Mouse (Mus musculus) cerebellum, adult 11 months (tissue): ENCODE results near the gene Trim69.
A peak's percentile ranks its signal among the peaks of the same experiment; 100 is the strongest.

ENCODE experiments used
- DNase-seq: peaks from one replicate; pipeline ENCODE4 v3.0.0; 2022

The Trim69 gene

DNA sequence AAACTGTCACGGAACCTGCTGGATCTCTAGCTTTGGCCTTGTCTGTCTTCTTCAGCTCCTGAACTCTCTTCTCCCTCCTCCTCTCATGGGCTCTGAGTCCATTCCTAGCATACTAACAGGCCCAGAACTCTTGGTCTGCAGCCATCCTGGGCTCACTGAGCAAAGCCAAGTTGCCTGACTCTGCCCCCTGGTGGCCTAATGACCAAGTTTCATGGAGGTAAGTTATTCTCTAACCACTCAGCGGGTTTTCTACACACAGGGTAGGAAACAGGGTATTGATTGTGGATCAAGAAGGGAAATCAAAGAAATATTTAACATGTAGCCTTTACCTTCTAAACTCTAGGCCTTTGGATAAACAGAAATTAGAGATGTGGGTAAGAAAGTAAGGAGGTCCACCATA, at the start of gene Trim69:
Trim69 (plus strand) TSS at position 21 of the 400 bp plus-strand sequence.
- DNase-seq, result peak; percentile 65

DNA sequence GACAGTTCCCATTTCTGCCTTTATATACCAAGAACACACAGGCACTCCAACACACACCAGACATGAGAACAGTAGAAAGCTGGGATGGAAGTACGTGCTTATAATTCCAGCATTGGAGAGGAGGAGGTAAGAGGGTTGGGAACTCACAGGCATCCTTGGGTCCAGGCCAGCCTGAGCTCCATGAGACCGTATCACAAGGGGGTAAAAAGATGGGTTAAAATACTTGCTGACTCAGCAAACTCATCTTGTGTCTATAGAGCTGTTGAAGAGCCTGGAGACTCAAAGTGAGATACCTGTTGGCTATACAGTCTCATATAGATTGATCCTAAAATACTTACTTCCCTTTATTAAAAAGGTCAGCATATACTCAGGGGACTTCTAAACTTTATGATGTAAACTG, 43.6 kb upstream of the Trim69 start:
- peak; percentile 5 for DNase-seq

DNA sequence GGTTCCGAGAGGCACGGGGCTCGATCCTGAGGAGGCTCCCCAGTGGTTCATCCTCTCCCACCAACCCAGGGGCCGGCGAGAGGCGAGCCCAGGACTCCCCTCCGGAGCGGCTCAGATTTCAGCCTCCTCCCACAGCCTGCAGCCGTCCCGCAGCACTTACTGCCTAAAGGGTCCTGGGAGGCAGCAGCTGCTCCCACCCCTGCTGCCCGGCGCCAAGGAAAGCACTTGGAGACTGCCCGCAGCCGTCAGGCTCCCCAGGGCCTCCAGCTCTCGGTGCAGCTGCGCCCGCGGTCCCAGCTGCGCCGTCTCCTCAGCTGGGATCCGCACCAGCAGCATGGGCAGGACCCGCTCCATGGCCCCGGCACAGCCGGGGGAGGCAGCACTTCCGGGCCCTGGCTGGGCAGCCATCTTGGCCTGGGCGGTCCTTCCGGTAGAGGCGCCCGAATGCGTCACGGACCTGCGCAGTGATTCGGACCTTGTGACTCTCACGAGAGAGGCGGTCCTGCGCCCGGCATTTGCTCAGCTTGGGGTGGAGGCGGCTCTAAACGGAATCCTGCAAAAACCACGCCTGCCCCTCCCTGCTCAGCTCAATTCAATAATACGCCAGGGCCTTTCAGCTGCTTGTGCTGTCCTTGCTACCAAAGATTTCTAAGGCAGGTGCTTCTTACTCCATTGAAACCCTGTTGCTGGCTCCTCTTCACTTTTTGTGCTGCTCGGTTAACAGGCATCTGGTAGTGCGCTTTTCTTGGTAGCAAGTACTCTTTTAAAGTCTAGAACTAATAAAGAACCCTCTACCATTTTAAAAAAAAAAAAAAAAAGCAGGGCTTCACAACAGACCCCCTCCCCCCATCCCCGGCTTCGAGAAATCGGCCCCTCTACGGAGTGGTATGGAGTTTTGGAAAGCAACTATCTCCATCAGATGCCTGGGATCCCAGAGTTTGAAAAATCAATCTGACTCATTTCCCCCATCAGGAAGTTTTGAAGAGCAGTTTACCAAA, 42.2 kb upstream of the Trim69 start, which contains the start of gene Spg11:
Spg11 (minus strand) TSS at position 426 of the 998 bp plus-strand sequence.
- peak; percentile 96 for DNase-seq

DNA sequence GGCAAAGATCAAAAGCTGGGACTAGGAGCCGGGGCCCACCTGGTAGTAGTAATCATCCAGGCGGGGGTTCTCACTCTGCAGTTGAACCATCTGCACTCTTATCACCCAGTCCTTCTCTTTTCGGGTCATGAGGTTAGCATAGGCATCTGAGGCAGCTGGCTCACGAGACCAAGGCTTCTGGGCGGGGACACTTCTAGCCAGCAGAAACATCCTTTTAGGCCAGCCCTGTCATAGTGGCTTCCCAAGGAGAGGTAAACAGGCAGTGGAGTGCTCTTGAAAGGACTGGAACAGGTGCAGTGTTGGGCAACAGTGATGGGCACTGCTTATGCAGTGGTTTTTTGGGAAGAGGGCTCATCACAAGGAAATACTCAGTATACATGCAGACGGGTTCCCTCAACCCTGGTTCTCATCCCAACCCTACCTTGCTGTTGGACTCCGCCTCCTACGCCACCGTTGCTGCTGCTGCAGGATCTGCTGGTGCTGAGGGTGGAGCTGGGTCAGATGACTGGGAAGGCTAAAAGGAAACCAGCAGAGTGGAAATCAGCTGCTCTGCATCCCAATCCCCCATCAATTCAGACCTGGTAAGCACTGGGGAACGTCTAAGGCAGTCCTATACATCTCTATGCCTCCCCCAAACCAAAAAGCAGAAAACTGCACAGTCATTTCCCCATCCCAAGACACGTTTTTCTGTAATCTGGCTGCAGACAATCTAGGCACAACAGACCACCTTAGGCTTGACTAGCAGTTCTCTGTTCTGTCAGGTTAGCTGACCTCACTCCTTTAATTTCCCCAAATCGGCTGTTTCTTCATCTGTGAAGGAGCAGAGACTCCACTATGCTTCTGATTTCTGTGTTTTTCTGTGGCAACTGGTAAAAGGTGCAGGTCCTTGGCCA, 34.6 kb upstream of the Trim69 start:
- no peak for DNase-seq

DNA sequence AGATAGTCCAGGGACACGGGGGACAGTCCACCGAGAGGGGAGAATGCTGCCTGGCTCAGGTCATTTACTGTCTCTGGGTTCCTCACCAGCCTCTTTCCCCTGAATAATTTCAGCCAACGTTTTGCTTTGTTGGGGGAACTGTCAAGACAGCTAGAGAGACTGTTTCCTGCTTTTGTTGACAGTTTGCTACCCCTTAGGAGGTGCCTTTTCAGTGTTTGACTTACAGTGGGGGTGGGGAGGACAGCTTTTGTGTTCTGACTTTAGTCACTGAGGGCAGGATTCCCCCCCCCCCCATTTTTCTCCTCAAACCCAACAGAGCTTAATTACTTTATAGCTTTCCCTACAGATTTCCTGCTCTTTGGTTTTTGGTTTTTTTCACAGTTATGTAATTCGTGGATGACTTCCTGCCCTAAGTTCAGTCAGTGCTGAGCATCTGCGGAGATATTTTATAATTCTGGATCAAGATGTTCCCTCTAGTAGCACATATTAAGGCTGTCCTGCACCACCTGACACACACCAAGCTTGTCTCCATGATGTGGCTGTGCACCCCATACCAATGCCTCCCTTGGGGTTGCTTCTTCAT, 33.6 kb upstream of the Trim69 start:
- no peak for DNase-seq

DNA sequence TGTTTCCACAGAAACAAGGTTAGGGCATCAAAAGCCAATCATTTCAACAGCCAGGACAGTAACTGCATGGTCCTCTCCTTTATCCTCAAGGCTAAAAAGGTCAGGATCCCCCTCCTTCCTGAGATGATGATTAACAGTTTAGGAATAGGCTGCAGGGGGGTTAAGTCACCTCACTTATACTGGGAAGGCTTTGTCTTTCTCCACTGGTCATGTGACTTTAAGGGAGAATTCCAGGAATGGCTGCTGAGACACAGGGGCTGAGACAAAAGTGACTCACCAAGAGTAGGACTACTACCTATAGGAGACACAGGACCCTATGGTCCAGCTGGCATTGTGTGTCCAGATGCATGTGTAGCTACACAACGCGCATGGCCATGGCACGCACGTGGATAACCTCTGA, 32.9 kb upstream of the Trim69 start:
- no peak for DNase-seq

DNA sequence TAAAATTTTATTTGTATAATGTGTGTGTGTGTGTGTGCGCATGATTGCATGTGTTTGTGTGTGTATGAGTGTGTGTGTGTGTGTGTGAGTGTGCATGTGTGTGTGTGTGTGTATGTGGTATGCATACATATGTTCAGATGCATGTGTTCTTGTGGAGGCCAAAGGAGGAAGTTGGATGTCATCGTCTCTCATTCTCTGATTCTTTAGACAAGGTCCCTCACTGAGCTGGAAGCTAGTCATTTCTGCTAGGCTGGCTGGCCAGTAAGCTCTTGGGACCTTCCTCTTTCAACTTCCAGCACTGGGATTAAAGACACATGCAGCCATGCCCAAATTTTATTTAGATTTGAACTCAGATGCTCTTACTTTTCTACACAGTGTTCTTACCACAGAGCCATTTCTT, 28.4 kb upstream of the Trim69 start:
- no peak for DNase-seq

DNA sequence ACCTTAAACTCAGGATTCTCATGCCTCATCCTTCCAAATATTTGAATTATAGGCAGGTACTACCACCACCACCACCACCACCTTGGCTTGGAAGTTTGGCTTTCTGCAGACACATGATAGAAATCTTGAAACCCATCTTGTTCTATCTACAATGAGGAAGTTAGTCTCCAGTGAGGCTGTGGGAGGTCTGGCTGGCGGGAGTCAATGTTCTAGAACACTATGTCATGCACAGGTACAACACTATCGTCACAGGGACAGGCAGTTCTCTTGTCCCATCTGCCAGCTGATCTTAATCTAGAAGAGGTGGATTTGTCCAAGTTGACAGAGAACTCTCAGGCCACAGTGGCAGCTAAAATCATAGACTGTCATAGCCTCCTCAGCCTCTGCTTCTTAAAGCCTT, 27.9 kb upstream of the Trim69 start:
- DNase-seq, result no peak

DNA sequence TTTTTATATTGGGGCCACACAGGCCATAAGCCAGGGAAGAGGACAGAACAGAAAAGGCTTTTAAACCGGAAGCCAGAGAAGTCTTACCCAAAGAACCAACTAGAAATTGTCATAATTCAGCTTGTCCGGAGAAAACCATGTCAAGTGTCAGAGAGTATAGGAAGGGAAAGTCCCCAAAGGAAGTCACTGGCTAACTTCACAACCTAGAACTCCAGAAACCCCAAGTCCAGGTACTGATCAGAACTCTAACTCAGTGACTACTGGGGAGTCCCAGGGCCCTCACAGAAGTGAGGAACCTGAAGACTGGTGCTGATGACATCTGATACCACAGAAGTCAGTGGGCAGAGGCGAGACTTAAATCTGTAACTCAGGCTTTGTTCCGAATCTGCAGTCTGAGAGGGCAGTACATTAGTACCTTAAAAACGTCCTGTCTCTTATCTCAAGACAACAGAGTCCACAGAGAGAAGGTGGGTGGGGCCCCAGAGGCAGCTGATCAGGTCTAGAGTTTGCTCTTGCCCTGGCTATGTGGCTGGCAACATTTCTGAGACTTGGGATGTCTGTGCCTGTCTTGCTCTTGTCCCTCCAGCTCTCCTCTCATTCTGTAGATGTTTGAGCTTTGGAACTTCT, 22.5 kb upstream of the Trim69 start:
- no peak for DNase-seq

DNA sequence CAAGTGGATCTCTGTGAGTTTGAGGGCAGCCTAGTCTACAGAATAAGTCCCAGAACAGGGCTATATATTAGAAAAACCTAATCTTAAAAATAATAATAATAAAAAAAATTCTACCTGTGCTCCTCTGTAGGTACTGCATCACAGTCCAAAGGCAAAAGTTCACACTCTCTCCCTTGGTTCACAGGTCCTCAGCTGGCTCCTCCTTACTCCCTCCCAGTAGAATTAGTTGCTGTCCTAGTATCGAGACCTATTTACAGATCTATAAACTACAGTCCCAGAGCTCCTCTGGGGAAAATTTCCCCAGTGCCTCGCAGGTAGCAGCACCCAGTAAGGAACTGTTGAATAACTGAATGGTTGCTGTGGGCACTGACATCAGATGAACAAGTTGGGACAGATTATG, 19.7 kb upstream of the Trim69 start:
- DNase-seq, result no peak

DNA sequence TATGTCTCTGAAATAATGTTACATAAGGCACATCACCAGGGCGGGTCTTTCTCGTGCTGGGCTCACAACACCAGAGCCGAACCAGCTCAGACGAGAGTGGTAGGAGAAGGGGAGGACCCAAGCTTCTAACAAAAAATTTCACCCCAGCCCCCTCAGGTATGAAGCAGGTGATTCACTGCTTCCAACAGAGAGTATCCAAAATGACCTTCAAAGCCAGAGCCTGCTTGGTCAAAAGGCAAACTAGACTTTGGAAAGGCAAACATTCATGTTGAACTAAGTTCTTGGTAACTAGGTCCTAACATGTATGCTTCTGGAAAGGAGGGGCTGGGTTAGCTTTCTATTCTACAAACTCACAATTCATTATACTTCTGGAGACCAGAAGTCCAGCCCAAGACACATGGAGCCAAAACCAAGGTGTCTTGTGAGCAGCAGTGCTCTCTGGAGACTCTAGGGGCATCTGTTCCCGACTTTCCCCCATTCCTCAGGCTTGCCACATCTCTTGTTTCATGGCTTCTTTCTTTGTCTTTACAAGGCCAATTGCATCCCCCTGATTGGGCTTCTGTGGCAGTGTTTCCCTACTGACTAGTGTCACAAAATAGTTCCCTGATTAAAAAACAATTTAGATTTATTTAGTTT, 19.1 kb upstream of the Trim69 start:
- no peak for DNase-seq

DNA sequence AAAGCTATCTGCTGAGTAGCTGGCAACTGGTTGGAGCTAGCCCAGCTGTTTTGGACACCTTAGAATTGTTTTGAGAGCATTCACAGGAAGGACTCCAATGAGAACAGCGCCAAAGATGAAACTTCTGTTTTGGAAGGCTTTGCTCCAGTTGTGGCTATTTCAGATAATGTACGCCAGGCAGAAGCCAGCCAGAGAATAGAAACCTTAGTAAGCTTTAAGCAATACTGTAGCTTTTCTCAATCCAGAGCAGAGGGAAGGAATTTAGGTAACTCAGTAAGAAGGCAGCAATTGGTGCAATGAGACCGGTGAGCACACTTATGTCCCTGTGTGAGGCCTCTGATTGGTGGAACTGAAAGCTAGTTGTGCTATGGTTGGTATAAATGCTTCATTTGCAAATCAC, 17.4 kb upstream of the Trim69 start:
- no peak for DNase-seq

DNA sequence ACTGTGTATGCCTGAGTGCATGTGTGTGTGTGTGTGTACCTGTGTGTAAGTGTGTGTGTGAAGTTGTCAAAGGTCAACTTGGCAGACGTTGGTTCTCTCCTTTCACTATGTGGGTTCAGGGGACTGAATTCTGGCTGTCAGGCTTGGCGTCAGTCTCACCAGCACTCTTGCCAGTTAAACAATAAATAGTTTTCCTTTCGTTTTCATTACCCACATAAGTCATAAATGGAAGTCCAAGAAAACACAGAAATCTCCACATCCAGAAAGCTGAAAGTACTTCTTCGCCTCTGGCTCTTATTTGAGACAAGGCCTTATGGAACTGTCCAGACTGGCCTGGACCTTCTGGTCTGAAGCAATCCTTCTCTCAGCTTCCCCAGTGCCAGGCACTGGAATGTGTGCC, 14.7 kb upstream of the Trim69 start:
- no peak for DNase-seq

DNA sequence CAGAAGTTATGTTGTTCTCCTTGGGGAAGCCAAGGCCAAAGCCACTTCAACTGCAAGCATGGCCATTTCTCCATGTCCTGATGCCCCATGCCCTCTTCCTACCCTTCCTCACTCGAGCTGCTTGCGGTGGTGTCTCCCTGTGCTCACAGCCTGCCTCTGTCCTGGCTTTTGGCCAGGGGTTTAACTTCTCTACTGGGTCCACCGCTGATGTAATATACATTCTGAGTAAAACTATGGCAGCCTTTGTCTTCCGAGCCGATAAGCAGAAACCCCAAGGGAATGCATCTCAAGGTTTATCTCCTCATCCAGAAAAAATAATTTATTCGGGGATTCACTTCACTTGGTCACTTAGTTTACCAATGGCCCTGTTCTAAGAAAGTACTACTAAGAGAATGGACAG, 13.8 kb upstream of the Trim69 start:
- no peak for DNase-seq

DNA sequence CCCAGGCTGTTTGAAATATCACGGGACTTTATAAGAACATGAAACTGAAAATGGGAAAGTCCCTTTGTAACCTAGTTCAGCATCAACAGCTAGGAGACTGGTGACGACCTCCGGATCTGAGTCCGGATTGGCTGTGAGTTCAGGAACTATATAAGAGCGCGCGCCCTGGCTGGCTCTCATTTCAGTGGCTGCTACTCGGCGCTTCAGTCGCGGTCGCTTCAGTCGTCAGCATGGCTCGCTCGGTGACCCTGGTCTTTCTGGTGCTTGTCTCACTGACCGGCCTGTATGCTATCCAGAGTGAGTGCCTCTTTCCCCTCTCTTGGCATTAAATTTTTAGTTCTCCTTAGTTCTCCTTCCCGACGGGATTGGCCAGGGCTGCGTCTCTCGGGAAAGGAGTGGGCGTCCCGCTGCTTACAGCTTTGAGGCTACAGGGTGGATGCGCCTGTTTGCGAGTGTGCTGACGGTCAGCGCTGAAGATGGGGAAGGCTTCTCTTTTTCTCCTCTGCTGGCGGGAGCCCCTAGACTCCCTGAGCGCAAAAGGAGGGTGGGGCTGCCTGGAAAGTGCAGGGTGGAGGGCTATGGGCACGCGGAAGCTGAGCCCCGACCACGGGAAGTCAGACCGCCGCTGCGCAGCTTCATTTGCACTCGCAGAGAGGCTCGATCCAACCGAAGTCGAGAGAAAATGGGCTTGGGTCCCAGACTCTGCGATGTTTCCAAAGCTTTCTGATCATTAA, 12.8 kb upstream of the Trim69 start, which contains the start of gene B2m:
B2m (plus strand) TSS at position 179 of the 734 bp plus-strand sequence.
- peak; percentile 84 for DNase-seq

DNA sequence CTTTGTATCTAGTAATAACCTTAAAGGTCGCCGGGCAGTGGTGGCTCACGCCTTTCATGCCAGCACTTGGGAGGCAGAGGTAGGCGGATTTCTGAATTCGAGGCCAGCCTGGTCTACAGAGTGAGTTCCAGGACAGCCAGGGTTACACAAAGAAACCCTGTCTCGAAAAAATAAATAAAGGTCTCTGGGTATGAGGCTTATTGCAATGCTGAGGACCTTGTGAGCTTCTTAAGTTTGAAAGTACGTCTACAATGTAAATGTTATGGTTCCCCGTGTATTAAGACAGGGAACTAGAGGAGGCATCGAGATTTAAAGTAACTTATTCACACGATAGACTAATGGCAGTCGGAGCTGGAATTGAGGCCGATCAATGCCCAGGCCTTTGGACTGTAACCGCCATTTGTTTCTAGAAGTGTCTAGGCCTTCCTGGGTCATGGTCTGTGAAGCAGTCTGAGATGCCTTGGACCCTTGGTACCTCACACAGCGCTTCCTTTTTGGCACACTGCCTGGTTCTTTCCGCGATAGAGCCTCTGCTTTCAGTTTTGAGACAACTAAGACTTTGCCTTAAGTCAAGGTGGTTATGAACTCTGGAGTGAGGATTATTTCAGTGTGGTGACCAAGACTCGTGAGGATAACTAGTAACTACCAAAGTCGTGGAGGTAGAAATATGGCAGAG, 12.1 kb upstream of the Trim69 start:
- no peak for DNase-seq

DNA sequence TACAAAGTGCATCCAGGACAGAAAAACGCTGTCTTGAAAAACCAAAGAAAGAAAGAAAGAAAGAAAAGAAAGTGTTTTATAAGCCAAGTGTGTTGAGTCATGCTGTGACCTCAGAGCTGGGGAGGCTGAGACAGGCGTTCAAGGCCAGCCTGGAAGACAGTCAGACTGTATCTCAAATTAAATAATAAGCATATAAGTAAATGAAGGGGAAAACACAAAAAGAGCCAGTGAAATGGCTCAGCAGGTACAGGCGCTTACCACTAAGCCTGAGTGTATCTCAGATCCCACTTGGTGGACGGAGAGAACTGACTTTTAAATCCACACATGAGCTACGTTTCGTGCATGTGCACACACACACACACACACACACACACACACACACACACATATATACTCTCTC, 11.2 kb upstream of the Trim69 start:
- DNase-seq, result no peak

DNA sequence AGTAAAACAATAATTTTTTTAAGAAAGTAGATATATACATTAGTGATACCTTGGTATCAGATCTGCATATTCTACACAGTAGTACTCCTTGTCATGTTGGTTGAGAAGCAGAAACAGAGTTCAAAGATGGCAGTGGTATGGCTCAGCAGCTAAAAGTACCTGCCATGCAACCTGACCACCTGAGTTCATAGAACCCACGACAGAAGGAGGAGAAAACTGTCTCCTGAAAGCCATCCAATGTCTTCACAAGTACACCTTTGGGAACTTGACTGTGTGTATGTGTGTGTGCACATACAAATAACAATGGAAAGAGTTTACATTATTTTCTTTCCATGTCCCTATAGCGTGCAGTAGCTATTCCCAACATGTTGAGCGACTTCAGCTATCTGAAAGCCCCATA, 10.8 kb upstream of the Trim69 start:
- no peak for DNase-seq

DNA sequence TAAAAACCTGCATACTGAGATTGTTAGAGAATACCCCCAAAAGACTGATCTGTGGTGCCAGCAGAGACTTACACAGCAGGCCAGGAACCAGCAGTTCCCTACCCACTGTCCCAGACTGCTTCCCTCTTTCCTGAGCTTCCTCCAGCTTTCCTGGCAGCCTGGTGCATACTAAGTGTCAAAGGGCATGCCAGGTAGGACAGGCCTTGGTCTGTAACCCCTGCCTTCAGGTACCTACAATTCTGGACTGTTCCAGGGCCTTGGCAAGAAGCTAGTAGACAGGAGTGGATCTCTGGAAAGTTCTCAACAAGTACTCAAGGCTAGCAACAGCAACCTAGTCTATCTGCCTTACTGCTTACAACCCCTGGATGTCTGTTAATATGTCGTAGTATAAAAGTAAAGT, 9.3 kb upstream of the Trim69 start:
- no peak for DNase-seq

DNA sequence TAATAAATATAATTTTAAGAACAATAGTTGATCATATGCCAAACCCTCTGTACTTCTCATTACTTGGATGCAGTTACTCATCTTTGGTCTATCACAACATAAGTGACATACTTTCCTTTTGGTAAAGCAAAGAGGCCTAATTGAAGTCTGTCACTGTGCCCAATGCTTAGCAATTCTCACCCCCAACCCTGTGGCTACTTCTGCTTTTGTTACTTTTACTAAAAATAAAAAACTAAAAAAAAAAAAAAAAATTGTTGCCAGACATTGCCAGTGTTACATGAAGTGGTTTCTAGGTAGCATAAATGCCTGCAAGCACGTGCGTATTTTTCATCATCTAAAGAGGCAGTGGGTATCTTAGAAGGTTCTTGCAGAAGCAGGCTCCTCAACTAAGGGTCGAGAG, 7.7 kb upstream of the Trim69 start:
- no peak for DNase-seq
